Mouse (Mus musculus) myocyte (in vitro differentiated cells): Measurements from ENCODE around the gene Zbtb38.

ENCODE experiments used
- MYOG ChIP-seq, 3 experiments: IDR thresholded peaks; one replicate each; pipeline ENCODE4 v1.6.1; 2011; ENCODE audit warnings: control low read depth in 2 of 3, low read depth in 2 of 3, mild to moderate bottlenecking in 2 of 3; ENCODE audit not compliant: insufficient read length in 2 of 3, control insufficient read depth in 1 of 3, insufficient read depth in 1 of 3
- POLR2A ChIP-seq: IDR thresholded peaks from one replicate; pipeline ENCODE4 v1.6.1; 2011; ENCODE audit warnings: low read depth, mild to moderate bottlenecking, control low read depth, moderate library complexity; ENCODE audit not compliant: insufficient read length
- TCF3 ChIP-seq: IDR thresholded peaks from one replicate; pipeline ENCODE4 v1.6.1; 2011; ENCODE audit warnings: low read depth, control low read depth; ENCODE audit not compliant: insufficient read length

DNA sequence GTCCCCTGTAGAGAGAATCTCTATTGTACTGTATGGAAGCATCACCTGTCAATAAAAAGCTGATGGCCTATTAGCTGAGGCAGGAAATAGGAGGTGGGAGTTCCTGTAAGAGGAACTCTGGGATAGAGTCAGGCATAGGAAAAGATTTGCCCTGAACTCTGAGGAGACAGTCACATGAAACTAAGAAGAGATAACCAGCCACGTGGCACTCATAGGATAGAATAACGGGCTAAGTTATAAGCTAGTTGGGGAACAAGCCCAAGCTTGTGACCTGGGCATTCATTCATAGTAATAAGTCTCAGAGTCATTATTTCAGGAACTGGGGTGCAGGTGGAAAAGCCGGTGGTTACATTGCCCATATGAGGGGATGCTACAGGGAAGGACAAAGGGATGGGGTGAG lies 10.4 kb upstream of the Zbtb38 start:
- TF ChIP-seq TCF3 = no peak
- no peak for TF ChIP-seq MYOG (IDR thresholded peaks at IDR 0.05; ENCODE audit: control insufficient read depth in 1 of 3, insufficient read depth in 1 of 3, insufficient read length in 2 of 3, low read depth in 2 of 3)
- no peak for TF ChIP-seq POLR2A
